10 mouse cellular contexts compared by ENCODE assay signal in genomic region chr17:31535358-31535757, GRCm38 (mm10). TPM values are rescaled to one million over a fixed set of nuclear protein-coding genes. Genes with fewer than 3 reads are reported as not detected.
DNase-seq lines count a peak whose midpoint lies in the region; ATAC-seq and TF ChIP-seq lines count a peak whose summit lies in the region.
"Had no signal": no experiment of that assay in that cellular context is flagged by ENCODE, and none has a peak within 500 bp of the region (broad histone marks: within the 10 kb centered on the region; RNA-seq: fewer than 3 reads in every experiment).

No protein-coding gene starts in this region.

- no peak overlapping the region for H3K9ac ChIP-seq in heart, embryonic 14.5 days (ENCODE audit: low read length)
- no peak overlapping the region for H3K9ac ChIP-seq in embryonic facial prominence, embryonic 12.5 days
- H3K9ac ChIP-seq in hindbrain, postnatal 0 days (replicated peaks; ENCODE audit: low read length) = no peak overlapping the region
- H3K9ac ChIP-seq in midbrain, embryonic 16.5 days (ENCODE audit: low read depth, low read length) = peak overlapping the region; percentile 49; the same call in 1 of the 2 replicates
- H3K9ac ChIP-seq: liver, embryonic 15.5 days had no signal

- ATAC-seq in heart, embryonic 14.5 days (ENCODE audit: insufficient number of reproducible peaks, insufficient read depth, low FRiP score, low read depth) = no peak
- no peak for ATAC-seq in embryonic facial prominence, embryonic 12.5 days (ENCODE audit: insufficient number of reproducible peaks, insufficient read depth, low FRiP score, low TSS enrichment)
- ATAC-seq in hindbrain, postnatal 0 days = peak; percentile 48
- peak; percentile 59 for ATAC-seq in midbrain, embryonic 16.5 days

- H3K4me2 ChIP-seq in heart, embryonic 14.5 days (ENCODE audit: low read length) = no peak overlapping the region
- no peak overlapping the region for H3K4me2 ChIP-seq in embryonic facial prominence, embryonic 12.5 days (replicated peaks)
- H3K4me2 ChIP-seq in hindbrain, postnatal 0 days (ENCODE audit: low read depth, low read length) = no peak overlapping the region
- H3K4me2 ChIP-seq in midbrain, embryonic 16.5 days (ENCODE audit: low read length) = peak overlapping the region; percentile 17; the same call in 1 of the 2 replicates
- H3K4me2 ChIP-seq: liver, embryonic 15.5 days had no signal

- no peaks in the 10 kb centered on the region for H3K9me3 ChIP-seq in heart, embryonic 14.5 days (ENCODE audit: control insufficient read depth, low read length)
- no peaks in the 10 kb centered on the region for H3K9me3 ChIP-seq in embryonic facial prominence, embryonic 12.5 days
- H3K9me3 ChIP-seq in hindbrain, postnatal 0 days (ENCODE audit: low read length) = no peaks in the 10 kb centered on the region
- H3K9me3 ChIP-seq in midbrain, embryonic 16.5 days (replicated peaks; ENCODE audit: control insufficient read depth, low read length, poor library complexity, severe bottlenecking) = no peaks in the 10 kb centered on the region
- H3K9me3 ChIP-seq: liver, embryonic 15.5 days had no signal

- peaks cover 0 to 12% of the 10 kb centered on the region in 2 experiments; a peak in 2 of 4 replicates for H3K4me1 ChIP-seq in heart, embryonic 14.5 days (ENCODE audit: control insufficient read depth in 2 of 2, insufficient read depth in 2 of 2, low read length in 2 of 2)
- peaks cover 9% of the 10 kb centered on the region; the same call in 1 of the 2 replicates for H3K4me1 ChIP-seq in embryonic facial prominence, embryonic 12.5 days
- peaks cover 9% of the 10 kb centered on the region; the same call in 1 of the 2 replicates for H3K4me1 ChIP-seq in hindbrain, postnatal 0 days (ENCODE audit: insufficient read depth, low read length)
- H3K4me1 ChIP-seq in midbrain, embryonic 16.5 days (ENCODE audit: control insufficient read depth, insufficient read depth, low read length) = peaks cover 13% of the 10 kb centered on the region

- peak overlapping the region; percentile 56 to 90 for H3K27ac ChIP-seq in heart, embryonic 14.5 days (replicated peaks in 1 of 2; ENCODE audit: control insufficient read depth in 1 of 2, insufficient read depth in 1 of 2, low read depth in 2 of 2, low read length in 2 of 2)
- peak overlapping the region; percentile 18; the same call in 1 of the 2 replicates for H3K27ac ChIP-seq in embryonic facial prominence, embryonic 12.5 days
- peak overlapping the region; percentile 87 for H3K27ac ChIP-seq in hindbrain, postnatal 0 days
- peak overlapping the region; percentile 87 for H3K27ac ChIP-seq in midbrain, embryonic 16.5 days (ENCODE audit: low read length)
- H3K27ac ChIP-seq: liver, embryonic 15.5 days had no signal

- TF ChIP-seq CTCF in hindbrain, postnatal 0 days (IDR thresholded peaks at IDR 0.05; ENCODE audit: low read depth) = no peak

- peaks cover 19% of the 10 kb centered on the region for H3K36me3 ChIP-seq in heart, embryonic 14.5 days (ENCODE audit: control insufficient read depth, insufficient read depth, low read length)
- peaks cover 12% of the 10 kb centered on the region for H3K36me3 ChIP-seq in embryonic facial prominence, embryonic 12.5 days
- peaks cover 11% of the 10 kb centered on the region; the same call in 1 of the 2 replicates for H3K36me3 ChIP-seq in hindbrain, postnatal 0 days (ENCODE audit: insufficient read depth, low read length)
- H3K36me3 ChIP-seq in midbrain, embryonic 16.5 days (ENCODE audit: control insufficient read depth, insufficient read depth, low read length) = peaks cover 14% of the 10 kb centered on the region; the same call in 1 of the 2 replicates

- no peak overlapping the region for H3K4me3 ChIP-seq in heart, embryonic 14.5 days (ENCODE audit: control insufficient read depth in 1 of 2, insufficient read depth in 1 of 2, low read depth in 1 of 2, low read length in 2 of 2)
- H3K4me3 ChIP-seq in embryonic facial prominence, embryonic 12.5 days = no peak overlapping the region
- no peak overlapping the region for H3K4me3 ChIP-seq in hindbrain, postnatal 0 days (ENCODE audit: low read length)
- H3K4me3 ChIP-seq in midbrain, embryonic 16.5 days (ENCODE audit: low read depth, low read length) = no peak overlapping the region
- H3K4me3 ChIP-seq: liver, embryonic 15.5 days had no signal

- WGBS in heart, embryonic 14.5 days = 57% methylated on average over 4 of the region's 4 CpGs
- WGBS in embryonic facial prominence, embryonic 12.5 days = 68% methylated on average over 4 of the region's 4 CpGs
- 46% methylated on average over 4 of the region's 4 CpGs for WGBS in hindbrain, postnatal 0 days
- WGBS in midbrain, embryonic 16.5 days = 70% methylated on average over 4 of the region's 4 CpGs

- DNase-seq in heart, adult 8-10 months (ENCODE audit: low spot score) = no peak
- no peak for DNase-seq in hindbrain, postnatal 0 days (ENCODE audit: low spot score)
- no peak for DNase-seq in left cerebral cortex, adult 18-20 months (ENCODE audit: low spot score in 2 of 2)
- no peak for DNase-seq in thymus, postnatal 4 days
- DNase-seq in right cerebral cortex, adult 18-20 months = no peak
- DNase-seq: spleen, adult 18-20 months had no signal

- H3K27me3 ChIP-seq in heart, embryonic 14.5 days (ENCODE audit: control insufficient read depth, insufficient read depth, low read length) = no peaks in the 10 kb centered on the region
- H3K27me3 ChIP-seq in embryonic facial prominence, embryonic 12.5 days = no peaks in the 10 kb centered on the region
- no peaks in the 10 kb centered on the region for H3K27me3 ChIP-seq in hindbrain, postnatal 0 days (ENCODE audit: insufficient read depth, low read length)
- no peaks in the 10 kb centered on the region for H3K27me3 ChIP-seq in midbrain, embryonic 16.5 days (ENCODE audit: control insufficient read depth, insufficient read depth, low read depth, low read length)
- H3K27me3 ChIP-seq: liver, embryonic 15.5 days had no signal

RNA-seq across cellular contexts. Expression of gene Ndufv3, which starts 15.4 kb away (rescaled TPM):
- 748 and 805 TPM in 2 replicates for polyA plus RNA-seq in heart, embryonic 14.5 days (2014; fragmentation: Nextera tagmentation; extraction: Ambion mirVana)
- total RNA-seq in heart, adult 8-10 months (2022) = 1,000 to 10,000 TPM; 1,464 to 1,614 (median 1,563) TPM
- 219 and 253 TPM in 2 replicates for polyA plus RNA-seq in embryonic facial prominence, embryonic 12.5 days (2016; fragmentation: Nextera tagmentation; extraction: Ambion mirVana)
- total RNA-seq in hindbrain, postnatal 0 days (2014; rRNA removed) = 226 and 267 TPM in 2 replicates
- 562 and 575 TPM in 2 replicates for polyA plus RNA-seq in hindbrain, postnatal 0 days (2015; fragmentation: Nextera tagmentation; extraction: Ambion mirVana)
- polyA plus RNA-seq in midbrain, embryonic 16.5 days (2015; fragmentation: Nextera tagmentation; extraction: Ambion mirVana) = 400 and 424 TPM in 2 replicates
- total RNA-seq in left cerebral cortex, adult 18-20 months (2021) = 100 to 1,000 TPM; 232 to 236 TPM

RNA-seq across cellular contexts. Expression of gene Wdr4, which starts 15.6 kb away (rescaled TPM):
- polyA plus RNA-seq in heart, embryonic 14.5 days (2014; fragmentation: Nextera tagmentation; extraction: Ambion mirVana) = 16.7 and 17.9 TPM in 2 replicates
- total RNA-seq in heart, adult 8-10 months (2022) = 1 to 10 TPM; 6.4 to 7.1 (median 6.8) TPM
- polyA plus RNA-seq in embryonic facial prominence, embryonic 12.5 days (2016; fragmentation: Nextera tagmentation; extraction: Ambion mirVana) = 39.8 and 44.5 TPM in 2 replicates
- 50.9 and 56.5 TPM in 2 replicates for total RNA-seq in hindbrain, postnatal 0 days (2014; rRNA removed)
- polyA plus RNA-seq in hindbrain, postnatal 0 days (2015; fragmentation: Nextera tagmentation; extraction: Ambion mirVana) = 26.3 and 26.8 TPM in 2 replicates
- 38.5 and 43.7 TPM in 2 replicates for polyA plus RNA-seq in midbrain, embryonic 16.5 days (2015; fragmentation: Nextera tagmentation; extraction: Ambion mirVana)
- total RNA-seq in left cerebral cortex, adult 18-20 months (2021) = 10 to 100 TPM; 22.7 to 24.3 TPM

RNA-seq across cellular contexts. Expression of gene Pknox1, which starts 29.2 kb away (rescaled TPM):
- polyA plus RNA-seq in heart, embryonic 14.5 days (2014; fragmentation: Nextera tagmentation; extraction: Ambion mirVana) = 19.1 and 19.4 TPM in 2 replicates
- total RNA-seq in heart, adult 8-10 months (2022) = 10 to 100 TPM in 2 of 4 experiments, 1 to 10 TPM in 2; 7.4 to 13.1 (median 10.4) TPM
- polyA plus RNA-seq in embryonic facial prominence, embryonic 12.5 days (2016; fragmentation: Nextera tagmentation; extraction: Ambion mirVana) = 26.7 and 27.1 TPM in 2 replicates
- 31.2 and 36.7 TPM in 2 replicates for total RNA-seq in hindbrain, postnatal 0 days (2014; rRNA removed)
- 25.0 and 25.1 TPM in 2 replicates for polyA plus RNA-seq in hindbrain, postnatal 0 days (2015; fragmentation: Nextera tagmentation; extraction: Ambion mirVana)
- polyA plus RNA-seq in midbrain, embryonic 16.5 days (2015; fragmentation: Nextera tagmentation; extraction: Ambion mirVana) = 18.8 and 25.0 TPM in 2 replicates
- 10 to 100 TPM; 15.5 to 16.7 TPM for total RNA-seq in left cerebral cortex, adult 18-20 months (2021)

Comparison
In these comparisons a context has a peak if more than half of its experiments do, and no peak if none do; other contexts are left out.
1. ATAC-seq: peak in hindbrain, postnatal 0 days (single experiment) and midbrain, embryonic 16.5 days (single experiment); none in heart, embryonic 14.5 days (single experiment) and embryonic facial prominence, embryonic 12.5 days (single experiment).
2. H3K27ac ChIP-seq: peak in every context shown above with its lines; median percentile 87 in hindbrain, postnatal 0 days; 87 in midbrain, embryonic 16.5 days; 73 in heart, embryonic 14.5 days; 18 in embryonic facial prominence, embryonic 12.5 days.